Mouse (Mus musculus) lung, postnatal 10 days (tissue): ENCODE data around the gene Fcgrt.
"Not testable (repeated sequence)": the region's sequence is repeated elsewhere in the genome, so short reads cannot be mapped to it uniquely, and the experiment has no call there.

Experiments used
- DNase-seq: peaks from one replicate; pipeline ENCODE4 v3.0.0; 2021

Fcgrt gene

GRCm38 (mm10) chr7:45107052-45107645, 3.5 kb upstream of the Fcgrt start:
- DNase-seq = no peak

GRCm38 (mm10) chr7:45106441-45106840, 2.8 kb upstream of the Fcgrt start:
- no peak for DNase-seq

GRCm38 (mm10) chr7:45105491-45105890, 1.8 kb upstream of the Fcgrt start:
- DNase-seq = no peak

- no peak for DNase-seq
These were observed 1.3 kb upstream of the Fcgrt start for GRCm38 (mm10) chr7:45104941-45105340.

GRCm38 (mm10) chr7:45102940-45103585, 588 bp downstream of the Fcgrt start:
- peak; percentile 62 for DNase-seq

GRCm38 (mm10) chr7:45102441-45102840, 1.2 kb downstream of the Fcgrt start:
- DNase-seq = no peak

GRCm38 (mm10) chr7:45100046-45100445, 3.6 kb downstream of the Fcgrt start:
- DNase-seq = no peak

GRCm38 (mm10) chr7:45098541-45099240, 5.0 kb downstream of the Fcgrt start:
- DNase-seq = peak; percentile 50

GRCm38 (mm10) chr7:45097479-45097878, 6.2 kb downstream of the Fcgrt start:
- no peak for DNase-seq

- DNase-seq = not testable (repeated sequence)
These were observed 7.7 kb downstream of the Fcgrt start for GRCm38 (mm10) chr7:45095965-45096364.

- no peak for DNase-seq
These were observed 8.3 kb downstream of the Fcgrt start for GRCm38 (mm10) chr7:45095367-45095766.

- DNase-seq = no peak
These were observed 9.5 kb downstream of the Fcgrt start for GRCm38 (mm10) chr7:45094121-45094520.

- DNase-seq = no peak
These were observed 10.1 kb downstream of the Fcgrt start for GRCm38 (mm10) chr7:45093516-45093905.

- DNase-seq = no peak
These were observed 10.7 kb downstream of the Fcgrt start for GRCm38 (mm10) chr7:45092828-45093515.

- peak; percentile 96 for DNase-seq
These were observed 11.6 kb downstream of the Fcgrt start, which contains the start of gene Rcn3 for GRCm38 (mm10) chr7:45092048-45092447. Gene Rcn3 (minus strand): TSS chr7:45092221.

GRCm38 (mm10) chr7:45091001-45091990, 12.4 kb downstream of the Fcgrt start:
- DNase-seq = peak; percentile 76

- DNase-seq = no peak
These were observed 13.2 kb downstream of the Fcgrt start for GRCm38 (mm10) chr7:45090251-45090977.

- no peak for DNase-seq
These were observed 15.1 kb downstream of the Fcgrt start for GRCm38 (mm10) chr7:45088597-45088996.

- DNase-seq = no peak
These were observed 17.6 kb downstream of the Fcgrt start for GRCm38 (mm10) chr7:45086084-45086483.

GRCm38 (mm10) chr7:45083300-45083890, 20.3 kb downstream of the Fcgrt start:
- no peak for DNase-seq
